Mouse (Mus musculus): ENCODE measurements around the gene Trio.
A peak's percentile ranks its signal among the peaks of the same experiment; 100 is the strongest.

Gene Trio

GRCm38 (mm10) chr15:27840125-27840524 is 185.5 kb downstream of the Trio start:
- no peak for DNase-seq (ENCODE audit: low read depth)

- DNase-seq (ENCODE audit: low read depth): no peak
Measured at GRCm38 (mm10) chr15:27831646-27832045, 194.0 kb downstream of the Trio start.

- peak; percentile 67 for DNase-seq (ENCODE audit: low read depth)
Measured at GRCm38 (mm10) chr15:27827871-27828270, 197.8 kb downstream of the Trio start.

GRCm38 (mm10) chr15:27826886-27827285 is 198.8 kb downstream of the Trio start:
- no peak for DNase-seq (ENCODE audit: low read depth)

GRCm38 (mm10) chr15:27826048-27826637 is 199.5 kb downstream of the Trio start:
- DNase-seq (ENCODE audit: low read depth): no peak

- DNase-seq (ENCODE audit: low read depth): no peak
Measured at GRCm38 (mm10) chr15:27825390-27825789, 200.3 kb downstream of the Trio start.

- peak; percentile 24 for DNase-seq (ENCODE audit: low read depth)
Measured at GRCm38 (mm10) chr15:27823581-27823980, 202.1 kb downstream of the Trio start.

GRCm38 (mm10) chr15:27822461-27822860 is 203.2 kb downstream of the Trio start:
- no peak for DNase-seq (ENCODE audit: low read depth)

- peak; percentile 19 for DNase-seq (ENCODE audit: low read depth)
Measured at GRCm38 (mm10) chr15:27821651-27822364, 203.8 kb downstream of the Trio start.

- no peak for DNase-seq (ENCODE audit: low read depth)
Measured at GRCm38 (mm10) chr15:27817096-27817495, 208.6 kb downstream of the Trio start.

GRCm38 (mm10) chr15:27814677-27815391 is 210.8 kb downstream of the Trio start:
- DNase-seq (ENCODE audit: low read depth): no peak

GRCm38 (mm10) chr15:27810793-27811488 is 214.7 kb downstream of the Trio start:
- no peak for DNase-seq (ENCODE audit: low read depth)

- DNase-seq (ENCODE audit: low read depth): no peak
Measured at GRCm38 (mm10) chr15:27810262-27810661, 215.4 kb downstream of the Trio start.

GRCm38 (mm10) chr15:27808596-27809276 is 216.9 kb downstream of the Trio start:
- no peak for DNase-seq (ENCODE audit: low read depth)

- no peak for DNase-seq (ENCODE audit: low read depth)
Measured at GRCm38 (mm10) chr15:27806219-27806618, 219.4 kb downstream of the Trio start.

- no peak for DNase-seq (ENCODE audit: low read depth)
Measured at GRCm38 (mm10) chr15:27805654-27806053, 220.0 kb downstream of the Trio start.

- no peak for DNase-seq (ENCODE audit: low read depth)
Measured at GRCm38 (mm10) chr15:27804447-27804846, 221.2 kb downstream of the Trio start.

GRCm38 (mm10) chr15:27803568-27804345 is 221.9 kb downstream of the Trio start:
- DNase-seq (ENCODE audit: low read depth): no peak

- no peak for DNase-seq (ENCODE audit: low read depth)
Measured at GRCm38 (mm10) chr15:27802243-27802642, 223.4 kb downstream of the Trio start.

GRCm38 (mm10) chr15:27801177-27801576 is 224.5 kb downstream of the Trio start:
- no peak for DNase-seq (ENCODE audit: low read depth)

- DNase-seq (ENCODE audit: low read depth): no peak
Measured at GRCm38 (mm10) chr15:27797480-27798155, 228.0 kb downstream of the Trio start.

Measured in 416B (cell line).